Mouse (Mus musculus) right cerebral cortex, postnatal 4 days (tissue): Measurements from ENCODE around the gene Mroh2b.

Experiments used
- DNase-seq: peaks from one replicate; pipeline ENCODE4 v3.0.0-alpha.2; 2022

The Mroh2b gene

DNA sequence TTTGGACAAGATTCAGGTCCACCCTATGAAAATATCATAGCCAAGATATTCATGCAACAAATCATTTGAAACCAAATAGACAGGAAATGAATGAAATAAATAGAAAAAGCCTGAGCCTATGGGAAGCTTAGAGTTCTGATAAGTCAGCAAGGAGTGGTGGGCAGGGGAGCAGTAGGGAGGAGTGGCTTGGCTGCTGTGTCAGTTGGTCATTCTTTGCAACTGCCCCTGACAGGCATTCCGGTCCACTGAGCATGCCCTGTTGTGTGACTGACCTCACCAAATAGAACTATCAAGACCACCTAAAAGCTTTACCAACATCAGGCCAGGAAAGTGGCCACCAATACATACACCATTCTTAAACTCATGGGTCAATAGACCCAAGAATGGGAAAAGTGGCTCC, at the start of gene Mroh2b:
Mroh2b (plus strand) TSS at position 301 of the 400 bp plus-strand sequence.
- no peak for DNase-seq

DNA sequence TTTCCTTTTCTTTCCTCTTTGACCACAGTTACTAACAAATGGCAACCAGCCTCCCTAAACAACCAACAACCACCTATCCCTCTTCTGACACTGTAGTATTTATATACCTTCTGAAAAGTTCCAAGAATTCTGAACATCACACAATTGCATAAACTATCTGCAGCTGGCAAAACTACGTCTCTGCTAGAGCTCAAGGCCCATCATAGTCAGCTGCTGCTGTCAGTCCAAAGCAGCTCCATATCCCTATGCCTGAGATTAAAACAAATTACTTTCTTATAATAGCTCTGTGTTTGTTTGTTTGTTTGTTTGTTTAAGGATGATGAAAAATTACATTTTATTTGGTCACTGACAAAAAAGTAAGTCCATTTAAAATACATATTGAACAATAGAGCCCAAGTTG, 48.5 kb upstream of the Mroh2b start:
- DNase-seq, result no peak

GRCm38 (mm10) chr15:4894962-4895361, 3.6 kb upstream of the Mroh2b start:
- no peak for DNase-seq

GRCm38 (mm10) chr15:4934731-4935130, 36.2 kb downstream of the Mroh2b start:
- no peak for DNase-seq

- no peak for DNase-seq
These were observed 74.8 kb downstream of the Mroh2b start for GRCm38 (mm10) chr15:4973355-4973754.

DNA sequence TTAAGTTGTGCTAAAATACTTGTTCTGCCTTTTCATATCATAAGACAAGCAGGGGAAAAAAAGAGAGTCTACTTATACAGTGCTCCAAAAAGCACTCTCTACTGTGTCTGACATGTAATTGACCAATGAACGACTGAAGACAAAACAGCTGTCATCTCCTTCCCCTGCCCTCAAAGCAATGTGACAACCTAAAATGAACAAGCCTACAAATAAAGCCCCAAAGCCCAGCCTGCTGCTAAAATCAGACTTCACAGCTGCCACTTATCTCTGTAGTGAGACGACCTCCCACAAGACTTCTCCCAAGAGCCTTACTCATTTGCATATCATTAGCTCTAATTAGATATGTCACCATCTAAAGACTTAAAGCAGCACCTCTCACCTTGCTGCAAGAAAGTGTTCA, 104.4 kb downstream of the Mroh2b start:
- no peak for DNase-seq

GRCm38 (mm10) chr15:5003503-5004196, 105.1 kb downstream of the Mroh2b start:
- DNase-seq, result no peak

- DNase-seq, result no peak
These were observed 111.1 kb downstream of the Mroh2b start for GRCm38 (mm10) chr15:5009644-5010107.
